Mouse (Mus musculus) kidney, postnatal 36 days (tissue): ENCODE measurements around the gene Pcbp3.
"Not testable (repeated sequence)": the region's sequence is repeated elsewhere in the genome, so short reads cannot be mapped to it uniquely, and the experiment has no call there.

Experiments
- DNase-seq, 2 experiments: peaks; one replicate each; pipeline ENCODE4 v3.0.0; 2021 to 2022; ENCODE audit warnings: mixed read lengths in 2 of 2

The Pcbp3 gene

GRCm38 (mm10) chr10:76961790-76962489 lies at the start of gene Pcbp3:
Gene Pcbp3 (minus strand): TSS chr10:76961887.
- DNase-seq = peak; percentile 99

GRCm38 (mm10) chr10:77008698-77009097 lies 47.0 kb upstream of the Pcbp3 start:
- no peak for DNase-seq

- DNase-seq = peak; percentile 55 to 72
Measured at GRCm38 (mm10) chr10:77008109-77008561, 46.4 kb upstream of the Pcbp3 start.

DNA sequence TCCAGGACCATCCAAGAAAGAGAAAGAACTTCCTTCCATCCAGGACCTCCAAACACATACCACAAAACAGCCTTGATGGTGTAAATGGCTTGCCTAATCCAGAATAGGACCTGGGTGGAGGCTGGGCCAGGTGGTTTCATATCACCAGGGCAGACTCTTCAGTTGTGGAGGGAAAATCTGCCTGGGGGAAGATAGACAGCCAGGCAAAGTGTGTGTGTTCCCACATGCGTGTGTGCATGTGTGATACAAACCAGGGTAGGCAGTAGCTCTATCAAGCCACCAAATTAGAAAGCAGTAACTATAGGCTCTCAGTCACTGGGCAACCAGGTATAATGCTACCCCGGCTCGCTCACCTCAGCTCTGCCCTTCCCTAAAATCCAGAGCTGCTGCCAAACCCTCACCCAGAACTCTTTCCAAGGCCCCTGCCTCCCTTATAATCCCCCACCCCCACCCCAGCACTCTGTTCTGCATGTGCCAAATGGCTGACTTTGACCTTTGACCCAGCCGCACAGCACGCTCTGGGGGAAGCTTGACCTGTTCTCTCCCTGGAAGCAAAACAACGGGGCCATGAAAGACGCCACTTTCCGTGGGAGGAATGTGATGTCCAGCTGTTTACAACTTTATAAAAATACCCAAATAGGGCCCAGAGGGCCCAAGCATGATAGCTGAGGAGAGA lies 45.9 kb upstream of the Pcbp3 start:
- DNase-seq = peak; percentile 81 to 82

GRCm38 (mm10) chr10:77004936-77005335 lies 43.2 kb upstream of the Pcbp3 start:
- DNase-seq = no peak

DNA sequence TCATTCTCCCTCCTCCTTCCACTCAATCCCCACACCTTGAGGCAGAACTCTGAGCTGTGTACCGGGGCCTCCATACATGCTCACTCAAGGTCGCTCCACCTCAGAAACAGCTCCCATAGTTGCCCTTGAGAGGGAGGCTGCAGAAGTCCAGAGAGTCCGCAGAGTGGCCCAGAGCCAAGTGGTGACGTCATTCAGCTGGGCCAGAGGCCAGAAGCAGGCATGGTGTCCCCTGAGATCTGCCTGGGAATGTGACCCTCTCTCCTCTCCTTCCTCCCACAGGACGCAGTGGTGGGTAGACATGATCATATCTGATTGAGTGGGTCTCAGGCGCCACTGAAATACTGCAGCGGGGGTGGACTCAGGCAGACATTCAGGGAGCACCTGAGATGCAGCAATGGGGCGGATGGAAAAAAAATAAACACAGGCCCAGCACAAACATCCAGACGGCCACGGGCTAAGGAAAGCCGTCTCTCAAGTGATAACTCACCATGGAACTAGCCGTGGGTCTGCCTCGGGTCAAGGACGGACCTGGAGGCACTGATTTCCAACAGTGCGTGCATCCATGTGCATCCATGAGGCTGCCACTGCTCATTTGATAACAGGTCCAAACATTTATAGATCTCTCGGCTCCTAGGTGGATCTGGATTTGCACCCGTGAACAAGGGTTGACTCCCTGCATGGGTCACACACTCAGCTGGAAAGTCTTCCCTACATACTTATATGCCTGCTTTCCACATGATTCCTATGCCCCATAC lies 36.2 kb upstream of the Pcbp3 start:
- peak; percentile 90 to 92 for DNase-seq

- DNase-seq = no peak
Measured at GRCm38 (mm10) chr10:76992456-76992855, 30.8 kb upstream of the Pcbp3 start.

GRCm38 (mm10) chr10:76988586-76988985 lies 26.9 kb upstream of the Pcbp3 start:
- DNase-seq = no peak

GRCm38 (mm10) chr10:76978042-76978441 lies 16.4 kb upstream of the Pcbp3 start:
- DNase-seq = peak in 1 of 2 experiments; percentile 53

- DNase-seq = no peak
Measured at GRCm38 (mm10) chr10:76976699-76977098, 15.0 kb upstream of the Pcbp3 start.

DNA sequence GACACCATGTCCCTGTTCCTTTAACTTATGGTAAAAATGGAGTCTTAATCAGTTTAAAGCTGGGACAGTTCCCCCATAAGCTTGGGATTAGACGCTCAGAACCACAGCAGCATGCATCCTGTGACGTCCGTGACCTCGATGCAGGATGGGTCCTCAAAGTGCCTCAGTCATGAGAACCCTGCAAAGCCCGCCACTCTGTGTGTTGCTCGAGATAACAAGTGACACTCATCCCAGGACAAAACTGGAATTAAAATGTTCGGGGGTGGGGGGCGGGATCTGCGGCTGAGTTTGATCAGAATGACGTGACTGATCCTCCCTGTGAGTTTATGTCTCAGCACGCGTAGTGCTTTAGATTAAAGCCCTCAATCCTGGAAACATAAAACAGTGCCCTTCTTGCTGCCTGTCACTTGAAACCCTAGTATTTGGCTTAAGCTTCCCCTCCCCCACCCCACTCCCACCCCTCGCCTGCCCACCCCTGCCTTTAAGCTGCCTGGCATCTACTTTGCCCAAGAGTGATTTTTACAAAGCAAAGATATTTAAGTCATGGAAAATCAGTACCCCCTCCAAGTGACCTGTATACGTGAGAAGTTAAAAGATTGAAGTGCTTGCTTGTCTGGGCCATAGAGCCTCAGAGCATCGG lies 12.2 kb upstream of the Pcbp3 start:
- no peak for DNase-seq

- DNase-seq = not testable (repeated sequence)
Measured at GRCm38 (mm10) chr10:76972318-76972717, 10.6 kb upstream of the Pcbp3 start.

DNA sequence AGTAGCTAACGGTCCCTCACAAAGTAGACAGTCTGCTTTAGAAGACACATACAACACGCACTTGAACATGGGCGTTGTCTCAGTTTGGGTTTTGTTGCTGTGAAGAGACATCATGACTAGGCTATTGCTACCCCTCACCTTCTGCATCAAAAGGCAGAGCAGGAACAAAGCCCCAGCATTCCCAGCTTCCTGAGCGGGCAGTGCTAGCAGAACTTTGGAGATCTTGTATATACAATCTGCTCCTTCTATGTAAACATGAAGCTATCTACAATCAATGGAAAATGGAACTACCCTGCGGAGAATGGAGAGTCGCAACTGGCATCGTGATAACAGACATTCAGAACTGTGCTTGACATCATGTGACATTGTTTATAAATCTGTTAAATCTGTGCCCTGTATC lies 9.3 kb upstream of the Pcbp3 start:
- DNase-seq = no peak

GRCm38 (mm10) chr10:76964436-76964835 lies 2.7 kb upstream of the Pcbp3 start:
- DNase-seq = peak; percentile 52 to 61

- peak; percentile 58 to 60 for DNase-seq
Measured at GRCm38 (mm10) chr10:76963997-76964396, 2.3 kb upstream of the Pcbp3 start.

DNA sequence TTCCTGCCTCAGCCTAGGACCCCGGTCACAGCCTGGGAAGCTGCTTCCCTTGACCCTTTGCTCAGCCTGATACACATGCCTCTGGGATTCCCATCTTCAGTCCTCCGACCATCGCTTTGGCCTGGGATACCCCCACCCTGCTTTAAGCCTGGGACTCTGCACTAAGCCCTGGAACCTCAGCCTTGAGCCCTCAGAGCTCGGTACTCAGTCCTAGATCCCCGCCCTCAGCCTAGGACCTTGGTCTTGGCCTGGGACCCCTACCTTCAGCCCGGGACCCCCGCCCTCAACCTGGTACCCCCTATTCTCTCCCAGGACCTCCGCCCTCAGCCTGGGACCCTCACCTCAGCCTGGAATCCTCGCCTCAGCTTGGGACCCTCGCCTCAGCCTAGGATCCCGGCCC lies 531 bp downstream of the Pcbp3 start:
- peak in 1 of 2 experiments; percentile 14 for DNase-seq

DNA sequence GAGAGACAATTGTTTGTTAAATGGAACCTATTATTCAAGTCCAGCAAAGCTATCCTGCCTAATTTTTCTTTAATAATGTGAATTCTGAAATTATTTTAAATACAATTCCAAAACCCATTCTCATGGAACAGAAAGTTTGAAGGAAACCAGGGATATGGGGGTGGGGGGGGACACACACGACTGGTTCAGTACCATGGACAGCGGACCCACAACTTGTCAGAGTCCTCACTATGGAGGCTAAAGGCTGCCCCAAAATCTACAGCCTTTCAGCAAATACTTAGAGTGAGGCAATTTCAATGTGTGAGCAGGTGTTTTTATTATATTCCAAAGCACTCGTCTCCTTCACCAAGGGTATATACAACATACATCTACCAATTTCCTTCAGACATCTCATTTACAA lies 3.5 kb downstream of the Pcbp3 start:
- peak in 1 of 2 experiments; percentile 67 for DNase-seq

- peak; percentile 14 to 43 for DNase-seq
Measured at GRCm38 (mm10) chr10:76956200-76956599, 5.5 kb downstream of the Pcbp3 start.

GRCm38 (mm10) chr10:76941038-76941437 lies 20.6 kb downstream of the Pcbp3 start:
- DNase-seq = peak; percentile 62 to 77

DNA sequence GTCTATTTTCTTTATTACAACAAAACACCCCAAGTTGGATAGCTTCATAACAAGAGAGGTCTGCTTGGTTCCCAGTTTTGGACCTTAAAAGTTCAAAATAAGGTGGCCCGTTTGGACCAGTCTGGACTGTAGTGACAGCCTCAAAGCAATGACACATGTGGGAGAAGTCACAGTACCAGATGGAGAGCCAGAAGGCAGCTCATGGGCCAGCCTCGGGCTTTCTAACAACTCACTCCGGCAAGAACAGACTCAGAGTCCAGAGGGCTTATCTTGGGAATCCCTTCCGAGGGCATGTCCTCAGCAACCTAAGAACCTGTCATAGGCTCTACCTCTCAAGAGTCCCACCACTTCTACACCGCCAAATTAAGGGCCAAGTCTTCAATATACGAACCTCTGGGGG lies 24.9 kb downstream of the Pcbp3 start:
- no peak for DNase-seq

- DNase-seq = no peak
Measured at GRCm38 (mm10) chr10:76934805-76935204, 26.9 kb downstream of the Pcbp3 start.

GRCm38 (mm10) chr10:76931794-76932193 lies 29.9 kb downstream of the Pcbp3 start:
- DNase-seq = no peak

DNA sequence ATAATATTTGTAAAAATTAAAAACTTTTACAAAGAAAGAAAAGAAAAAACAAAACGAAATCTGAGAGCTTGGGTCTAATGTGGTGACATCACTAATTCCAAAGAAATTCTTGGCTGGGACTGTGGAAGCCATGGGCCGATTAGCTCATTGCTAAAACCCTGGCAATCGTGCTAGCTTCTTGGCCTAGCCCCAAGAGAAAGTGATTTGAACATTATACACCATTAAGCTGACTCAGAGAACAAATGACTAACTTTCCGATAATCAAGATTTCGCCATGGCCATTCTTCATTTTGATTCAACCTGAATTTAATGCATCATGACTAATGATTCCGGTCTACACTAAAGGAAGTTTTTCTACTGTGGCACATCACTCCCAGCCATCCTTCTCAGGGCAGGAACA lies 30.6 kb downstream of the Pcbp3 start:
- peak; percentile 51 to 52 for DNase-seq
